In the genomic region with DNA sequence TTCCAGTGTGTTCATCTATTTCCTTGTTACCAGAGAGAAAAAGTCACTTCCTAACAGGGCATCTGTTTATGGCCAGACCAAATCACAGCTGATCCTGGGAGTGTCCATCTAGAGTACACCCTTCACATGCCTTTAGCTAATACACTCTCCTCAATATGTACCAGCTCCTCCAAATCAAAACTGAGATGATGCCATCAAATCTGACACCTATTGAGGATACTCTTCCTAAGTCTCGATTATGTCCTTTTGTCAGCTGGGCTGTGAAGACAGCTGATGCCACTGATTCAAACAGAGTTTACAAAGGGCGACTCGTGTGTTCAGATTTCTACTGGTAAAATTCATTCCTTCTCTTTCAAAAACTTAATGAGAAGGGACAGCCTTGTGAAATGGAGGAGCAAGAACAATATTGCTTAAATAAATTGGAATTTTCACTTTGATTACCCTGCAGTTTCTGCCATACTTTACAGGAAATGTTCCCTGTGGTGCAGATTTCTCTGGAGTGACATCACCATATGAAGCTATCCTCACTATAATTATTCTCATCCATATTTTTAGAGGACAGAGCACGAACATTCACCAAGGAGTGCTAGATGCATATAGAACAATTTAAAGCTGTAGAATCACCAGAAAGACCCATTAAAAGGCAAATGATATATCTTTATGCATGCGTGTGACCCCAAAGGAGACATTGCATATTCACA, we compare ENCODE assay signal across 22 mouse cellular contexts. TPM values are rescaled to one million over a fixed set of nuclear protein-coding genes. Genes with fewer than 3 reads are reported as not detected.
DNase-seq lines count a peak whose midpoint lies in the region; ATAC-seq lines count a peak whose summit lies in the region.
"Had no signal": no experiment of that assay in that cellular context is flagged by ENCODE, and none has a peak within 500 bp of the region (broad histone marks: within the 10 kb centered on the region; RNA-seq: fewer than 3 reads in every experiment).

No protein-coding gene starts in this region.

- 65% methylated on average over 5 of the region's 5 CpGs for WGBS in neural tube, embryonic 11.5 days
- 35% methylated on average over 5 of the region's 5 CpGs for WGBS in hindbrain, embryonic 15.5 days
- WGBS in midbrain, embryonic 16.5 days = 18% methylated on average over 5 of the region's 5 CpGs

- H3K27me3 ChIP-seq in neural tube, embryonic 11.5 days (ENCODE audit: control insufficient read depth, insufficient read depth, low read length) = no peaks in the 10 kb centered on the region
- H3K27me3 ChIP-seq in hindbrain, embryonic 15.5 days = no peaks in the 10 kb centered on the region
- no peaks in the 10 kb centered on the region for H3K27me3 ChIP-seq in midbrain, embryonic 16.5 days (ENCODE audit: control insufficient read depth, insufficient read depth, low read depth, low read length)
- H3K27me3 ChIP-seq: embryonic facial prominence, embryonic 15.5 days; kidney, embryonic 15.5 days; limb, embryonic 13.5 days; liver, embryonic 15.5 days had no signal

- H3K4me3 ChIP-seq in neural tube, embryonic 11.5 days (ENCODE audit: low read depth, low read length) = no peak overlapping the region
- H3K4me3 ChIP-seq in hindbrain, embryonic 15.5 days = no peak overlapping the region
- H3K4me3 ChIP-seq in midbrain, embryonic 16.5 days (ENCODE audit: low read depth, low read length) = no peak overlapping the region
- H3K4me3 ChIP-seq: embryonic facial prominence, embryonic 15.5 days; kidney, embryonic 15.5 days; layer of hippocampus, adult 2 months; limb, embryonic 13.5 days; liver, embryonic 15.5 days had no signal

- 0 out of 2 replicates have a peak, but pooled peaks cover 3% of the 10 kb centered on the region for H3K4me1 ChIP-seq in neural tube, embryonic 11.5 days (ENCODE audit: control insufficient read depth, insufficient read depth, low read length)
- H3K4me1 ChIP-seq in hindbrain, embryonic 15.5 days (replicated peaks) = no peaks in the 10 kb centered on the region
- H3K4me1 ChIP-seq in midbrain, embryonic 16.5 days (ENCODE audit: control insufficient read depth, insufficient read depth, low read length) = peaks cover 4% of the 10 kb centered on the region
- H3K4me1 ChIP-seq: embryonic facial prominence, embryonic 15.5 days; kidney, embryonic 15.5 days; limb, embryonic 13.5 days; liver, embryonic 15.5 days had no signal

- H3K4me2 ChIP-seq in neural tube, embryonic 11.5 days (ENCODE audit: low read depth) = no peak overlapping the region
- H3K4me2 ChIP-seq in hindbrain, embryonic 15.5 days = no peak overlapping the region
- H3K4me2 ChIP-seq in midbrain, embryonic 16.5 days (ENCODE audit: low read length) = no peak overlapping the region
- H3K4me2 ChIP-seq: embryonic facial prominence, embryonic 15.5 days; kidney, embryonic 15.5 days; limb, embryonic 13.5 days; liver, embryonic 15.5 days had no signal

- no peaks in the 10 kb centered on the region for H3K9me3 ChIP-seq in neural tube, embryonic 11.5 days (ENCODE audit: control insufficient read depth, low read length)
- H3K9me3 ChIP-seq in hindbrain, embryonic 15.5 days = no peaks in the 10 kb centered on the region
- H3K9me3 ChIP-seq in midbrain, embryonic 16.5 days (replicated peaks; ENCODE audit: control insufficient read depth, low read length, poor library complexity, severe bottlenecking) = no peaks in the 10 kb centered on the region
- H3K9me3 ChIP-seq: embryonic facial prominence, embryonic 15.5 days; kidney, embryonic 15.5 days; limb, embryonic 13.5 days; liver, embryonic 15.5 days had no signal

- 0 out of 2 replicates have a peak, but pooled peaks have one; percentile 27 for ATAC-seq in neural tube, embryonic 11.5 days (ENCODE audit: insufficient read depth, low FRiP score, low TSS enrichment)
- no peak for ATAC-seq in hindbrain, embryonic 15.5 days (ENCODE audit: low FRiP score, low read depth)
- peak; percentile 21; the same call in 1 of the 2 replicates for ATAC-seq in midbrain, embryonic 16.5 days
- ATAC-seq: activated CD4-positive, CD25-positive, alpha-beta regulatory T cell, adult 4 months; inflammation-experienced regulatory T-cells, adult 6 months had no signal

- H3K9ac ChIP-seq in neural tube, embryonic 11.5 days (ENCODE audit: low read length) = no peak overlapping the region
- no peak overlapping the region for H3K9ac ChIP-seq in hindbrain, embryonic 15.5 days
- no peak overlapping the region for H3K9ac ChIP-seq in midbrain, embryonic 16.5 days (ENCODE audit: low read depth, low read length)
- H3K9ac ChIP-seq: embryonic facial prominence, embryonic 15.5 days; kidney, embryonic 15.5 days; limb, embryonic 13.5 days; liver, embryonic 15.5 days had no signal

- no peak for DNase-seq in neural tube, embryonic 11.5 days (ENCODE audit: low spot score)
- DNase-seq in neural tube, embryonic 10.5 days (ENCODE audit: extremely low spot score, low spot score) = no peak
- no peak for DNase-seq in layer of hippocampus, adult 9-11 months
- DNase-seq in cerebellum, postnatal 14 days = no peak
- DNase-seq in natural killer cell, adult 2 months (ENCODE audit: low spot score in 2 of 2) = no peak
- DNase-seq in adrenal gland, postnatal 4 days (ENCODE audit: low spot score in 2 of 2) = no peak
- DNase-seq: cerebellum, adult 11-12 months; heart, adult 18-20 months; right cerebral cortex, postnatal 25 days; thymus, postnatal 4 days had no signal

- H3K27ac ChIP-seq in neural tube, embryonic 11.5 days (ENCODE audit: low read depth, low read length) = peak overlapping the region; percentile 23; the same call in 1 of the 2 replicates
- peak overlapping the region; percentile 53; the same call in 1 of the 2 replicates for H3K27ac ChIP-seq in hindbrain, embryonic 15.5 days (replicated peaks)
- H3K27ac ChIP-seq in midbrain, embryonic 16.5 days (ENCODE audit: low read length) = peak overlapping the region; percentile 57
- H3K27ac ChIP-seq: embryonic facial prominence, embryonic 15.5 days; kidney, embryonic 15.5 days; layer of hippocampus, adult 2 months; limb, embryonic 13.5 days; liver, embryonic 15.5 days had no signal

- no peaks in the 10 kb centered on the region for H3K36me3 ChIP-seq in neural tube, embryonic 11.5 days (ENCODE audit: control insufficient read depth, insufficient read depth, low read length)
- H3K36me3 ChIP-seq in hindbrain, embryonic 15.5 days = no peaks in the 10 kb centered on the region
- H3K36me3 ChIP-seq in midbrain, embryonic 16.5 days (ENCODE audit: control insufficient read depth, insufficient read depth, low read length) = no peaks in the 10 kb centered on the region
- H3K36me3 ChIP-seq: embryonic facial prominence, embryonic 15.5 days; kidney, embryonic 15.5 days; limb, embryonic 13.5 days; liver, embryonic 15.5 days had no signal

RNA-seq across cellular contexts. Expression of a gene that starts 24.8 kb away (rescaled TPM):
- not detected in 2 replicates for polyA plus RNA-seq in neural tube, embryonic 11.5 days (2014; fragmentation: Nextera tagmentation; extraction: Ambion mirVana)
- not detected in 2 replicates for polyA plus RNA-seq in hindbrain, embryonic 15.5 days (2015; fragmentation: Nextera tagmentation; extraction: Ambion mirVana)
- not detected in 2 replicates for polyA plus RNA-seq in midbrain, embryonic 16.5 days (2015; fragmentation: Nextera tagmentation; extraction: Ambion mirVana)
- total RNA-seq in adrenal gland, postnatal 4 days (2021) = not detected
- total RNA-seq: common myeloid progenitor, adult 5-6 weeks; heart, adult 18-20 months; layer of hippocampus, adult 2 months; left cerebral cortex, adult 8-10 months had no signal
- polyA plus RNA-seq: activated CD4-positive, CD25-positive, alpha-beta regulatory T cell, adult 4 months; embryonic facial prominence, embryonic 15.5 days; heart, postnatal 0 days; inflammation-experienced regulatory T-cells, adult 6 months; kidney, embryonic 15.5 days; limb, embryonic 13.5 days; liver, embryonic 15.5 days had no signal
